Mouse (Mus musculus) monocyte, adult 2 months (primary cell): Measurements from ENCODE around the gene Furin.
"Not testable (repeated sequence)": the region's sequence is repeated elsewhere in the genome, so short reads cannot be mapped to it uniquely, and the experiment has no call there.

ENCODE experiments used
- DNase-seq, 2 experiments: peaks; one replicate each; pipeline ENCODE4 v3.0.0; 2022; ENCODE audit warnings: low spot score in 2 of 2, low read depth in 1 of 2

Gene Furin

DNA sequence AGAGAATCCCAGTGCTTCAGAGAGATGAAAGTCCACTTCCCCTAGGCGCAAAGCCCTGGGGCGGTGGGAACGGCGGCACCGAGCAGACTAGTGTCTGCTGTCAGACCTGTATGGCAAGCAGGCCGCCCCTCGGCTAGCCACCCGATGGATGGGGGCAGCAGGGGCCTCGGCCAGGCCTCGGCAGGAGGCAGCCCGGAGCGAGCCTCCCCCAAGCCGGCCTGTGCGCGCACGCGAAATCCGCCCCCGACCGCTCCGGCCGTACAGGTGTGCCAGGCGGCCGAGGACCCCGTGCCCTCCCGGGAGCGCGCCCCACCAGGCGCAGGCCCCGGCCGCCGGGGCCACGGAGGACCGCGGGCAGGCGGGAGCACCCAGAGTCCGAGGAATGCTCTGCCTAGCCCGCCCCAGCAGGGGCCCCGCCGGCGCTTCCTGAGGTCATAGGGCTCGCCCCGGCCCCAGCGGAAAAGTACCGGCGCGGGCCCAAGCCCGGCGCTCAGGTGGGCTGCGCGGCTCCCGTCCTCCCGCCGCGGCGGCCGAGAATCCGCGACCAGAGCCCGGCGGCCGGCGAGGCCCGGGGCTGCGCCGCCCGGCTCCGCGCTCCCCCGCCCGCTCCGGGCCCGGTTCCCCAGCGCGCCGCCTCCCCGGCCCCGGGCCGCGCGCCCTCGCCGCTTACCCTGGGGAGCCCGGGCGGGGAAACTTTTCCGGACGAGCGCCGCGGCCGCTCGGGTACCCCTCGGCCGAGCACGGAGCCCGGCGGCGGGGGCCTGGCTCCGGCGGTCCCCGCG is 3.2 kb downstream of the Furin start:
- DNase-seq = peak in 1 of 2 experiments; percentile 43

DNA sequence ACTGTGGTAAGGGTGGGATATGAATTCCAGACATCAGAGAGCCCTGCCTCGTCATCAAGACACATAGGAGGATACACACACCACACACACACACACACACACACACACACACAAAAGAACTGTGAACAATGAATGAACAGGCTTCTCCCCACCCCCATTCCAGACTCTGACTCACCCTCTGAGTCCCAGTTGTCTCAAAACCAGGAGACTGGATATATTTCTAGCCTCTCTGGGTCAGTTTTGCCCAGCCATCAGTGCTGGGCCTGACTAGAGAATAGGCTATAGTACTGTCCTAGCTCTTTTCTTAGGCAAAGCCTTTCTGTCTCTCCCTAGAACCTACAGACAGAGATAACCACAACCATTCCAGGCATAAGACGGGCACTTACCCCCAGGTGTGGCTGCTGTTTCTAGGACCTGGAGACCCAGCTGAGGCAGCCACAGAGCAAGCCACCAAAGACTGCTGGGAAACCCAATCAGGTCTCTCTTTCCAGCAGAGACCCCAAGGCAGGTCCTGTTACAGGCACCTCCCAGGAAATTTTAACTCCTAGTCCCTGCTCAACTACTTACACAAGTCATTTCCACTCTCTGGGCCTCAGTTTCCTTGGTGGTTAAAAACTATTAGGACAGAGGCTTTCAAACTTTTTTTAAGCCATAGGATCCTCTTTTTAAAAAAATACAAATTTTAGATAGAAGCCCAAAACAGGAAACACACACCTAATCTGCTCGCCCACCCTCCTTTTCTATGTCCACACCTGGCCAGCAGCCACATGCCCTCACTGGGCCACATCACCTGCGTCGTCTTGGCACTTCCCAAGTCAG is 4.0 kb downstream of the Furin start:
- DNase-seq = no peak

DNA sequence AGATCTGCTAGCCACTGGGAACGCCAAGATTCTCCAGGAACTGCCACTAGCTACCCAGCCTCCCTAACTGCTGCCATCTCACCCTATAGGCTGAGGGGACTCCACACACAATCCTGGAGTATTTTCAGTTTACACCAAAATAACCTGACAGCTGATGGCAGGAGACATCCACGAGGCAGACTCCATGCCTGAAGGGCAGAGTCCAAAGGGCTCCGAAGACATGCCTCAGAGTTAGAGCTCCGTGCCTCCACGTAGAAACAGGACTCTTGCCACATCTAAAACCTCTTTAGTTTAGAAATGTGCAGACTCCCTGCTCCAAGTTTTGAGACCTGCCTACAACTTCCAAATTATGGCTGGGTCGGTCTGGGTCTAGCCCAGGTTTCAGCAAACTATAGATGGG is 4.7 kb downstream of the Furin start:
- no peak for DNase-seq

DNA sequence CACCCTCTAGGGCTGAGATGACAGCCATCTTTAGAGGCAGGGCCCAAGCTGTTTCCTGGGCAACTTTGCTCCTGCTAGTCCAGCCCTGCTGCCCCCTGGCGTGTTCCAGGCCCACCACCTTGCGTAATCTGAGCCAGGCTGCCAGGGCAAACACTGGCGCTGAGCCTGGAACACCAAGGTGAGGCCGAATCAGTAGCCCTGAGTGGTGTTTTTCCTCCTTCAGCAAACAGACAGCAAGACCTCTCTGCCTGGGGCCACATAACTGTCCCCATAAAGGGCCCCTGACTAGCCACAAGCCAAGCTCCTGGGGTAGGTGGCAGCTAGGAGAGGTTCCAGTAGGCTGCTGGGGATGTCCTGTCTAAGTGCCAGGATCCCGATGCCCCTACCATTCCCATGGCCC is 5.1 kb downstream of the Furin start:
- no peak for DNase-seq

DNA sequence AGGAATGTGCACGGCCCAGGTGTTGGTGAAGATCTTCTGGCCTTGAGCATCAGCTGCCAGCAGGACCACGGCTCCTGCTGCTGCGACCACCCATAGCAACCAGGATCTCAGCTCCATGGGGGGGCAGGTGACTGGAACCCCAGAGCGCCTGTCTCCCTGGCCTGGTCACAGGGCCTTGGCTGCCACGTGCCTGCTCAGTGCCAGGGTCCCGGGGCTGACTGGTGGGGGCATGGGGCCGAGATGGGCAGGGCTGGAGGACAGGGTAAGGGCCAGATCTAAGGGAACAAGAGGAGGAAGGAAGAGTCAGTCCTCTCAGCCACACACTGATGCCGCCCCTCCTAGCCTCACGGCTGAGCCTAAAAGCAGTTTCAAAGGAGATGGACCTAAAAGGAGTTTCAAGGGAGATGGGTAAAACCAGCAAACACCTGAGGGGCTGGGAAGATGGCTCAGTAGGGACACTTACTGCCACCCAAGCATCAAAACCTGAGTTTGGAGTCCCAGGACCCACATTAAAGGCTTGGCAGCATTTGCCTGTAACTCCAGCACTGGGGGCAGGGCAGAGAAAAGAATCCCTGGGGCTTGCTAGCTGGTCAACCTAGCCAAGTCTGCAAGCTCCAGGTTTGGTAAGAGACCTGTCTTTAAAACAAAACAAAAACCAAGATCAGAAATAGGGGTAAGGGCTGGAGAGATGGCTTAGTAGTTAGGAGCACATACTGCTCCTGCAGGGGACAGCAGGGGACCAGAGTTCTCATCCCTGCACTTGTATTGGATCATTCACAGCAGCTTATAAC is 6.4 kb downstream of the Furin start:
- DNase-seq = no peak

DNA sequence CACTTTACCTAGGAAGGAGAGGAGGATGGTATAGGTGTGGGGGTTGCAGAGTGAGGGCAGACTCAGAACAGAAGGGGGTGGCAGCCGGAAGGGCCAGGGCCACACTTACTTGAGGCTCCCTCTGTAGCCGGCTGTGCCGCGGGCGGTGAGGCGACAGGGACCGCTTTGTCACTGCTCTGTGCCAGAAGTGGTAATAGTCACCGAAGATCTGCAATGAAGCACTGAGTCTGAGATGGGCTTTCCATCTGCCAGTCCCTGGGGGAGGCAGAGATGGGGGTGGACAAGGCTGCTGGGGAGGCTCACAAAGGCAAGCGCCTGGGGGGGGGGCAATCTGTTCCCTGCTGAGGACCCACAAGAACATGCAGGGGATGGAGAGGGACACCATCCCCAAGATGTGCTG is 7.2 kb downstream of the Furin start:
- DNase-seq = no peak

DNA sequence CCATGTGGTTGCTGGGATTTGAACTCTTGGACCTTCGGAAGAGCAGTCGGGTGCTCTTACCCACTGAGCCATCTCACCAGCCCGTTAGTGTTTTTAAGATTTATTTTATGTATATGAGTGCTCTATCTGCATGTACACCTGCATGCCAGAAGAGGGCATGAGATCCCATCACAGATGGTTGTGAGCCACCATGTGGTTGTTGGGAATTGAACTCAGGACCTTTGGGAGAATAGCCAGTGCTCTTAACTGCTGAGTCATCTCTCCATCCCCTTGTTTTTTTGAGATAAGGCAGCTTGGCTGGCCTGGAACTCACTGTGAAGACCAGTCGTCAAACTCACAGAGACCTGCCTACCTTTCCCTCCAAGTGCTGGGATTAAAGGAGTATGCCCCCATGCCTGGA is 8.8 kb downstream of the Furin start:
- DNase-seq = not testable (repeated sequence)

DNA sequence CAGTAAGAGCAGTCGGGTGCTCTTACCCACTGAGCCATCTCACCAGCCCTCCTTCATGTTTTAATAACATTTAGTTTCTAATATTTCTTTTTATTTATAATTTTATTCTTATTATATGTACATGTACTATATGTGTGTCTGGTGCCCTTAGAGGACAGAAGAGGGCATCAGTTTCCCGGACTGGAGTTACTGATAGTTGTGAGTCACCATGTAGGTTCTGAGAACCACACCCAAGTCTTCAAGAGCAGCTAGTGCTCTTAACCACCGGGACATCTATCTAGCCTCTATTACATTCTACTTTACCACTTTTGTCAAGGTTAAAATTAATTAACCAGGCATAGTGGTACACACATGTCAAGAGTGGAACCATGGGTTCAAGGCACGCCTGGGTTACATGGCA is 10.6 kb downstream of the Furin start:
- DNase-seq = no peak

DNA sequence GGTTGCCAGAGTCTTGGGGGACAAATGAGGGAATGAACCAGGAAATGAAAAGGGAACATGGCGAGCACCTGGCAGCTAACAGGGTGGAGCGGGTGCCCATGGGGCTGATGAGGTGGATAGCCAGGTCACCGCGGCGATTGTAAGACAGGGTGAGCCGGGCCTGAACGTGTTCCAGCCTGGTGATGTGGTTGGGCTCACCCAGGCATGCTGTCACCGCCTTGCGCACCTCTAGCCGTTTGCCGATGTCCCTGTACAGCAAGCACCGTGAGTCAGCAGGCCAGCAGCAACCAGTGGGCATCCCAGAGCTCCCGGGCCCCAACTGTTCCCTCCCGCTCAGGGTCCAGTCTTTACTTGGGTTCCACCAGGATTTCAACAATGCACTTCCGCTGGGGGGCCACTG is 13.1 kb downstream of the Furin start:
- DNase-seq = no peak

DNA sequence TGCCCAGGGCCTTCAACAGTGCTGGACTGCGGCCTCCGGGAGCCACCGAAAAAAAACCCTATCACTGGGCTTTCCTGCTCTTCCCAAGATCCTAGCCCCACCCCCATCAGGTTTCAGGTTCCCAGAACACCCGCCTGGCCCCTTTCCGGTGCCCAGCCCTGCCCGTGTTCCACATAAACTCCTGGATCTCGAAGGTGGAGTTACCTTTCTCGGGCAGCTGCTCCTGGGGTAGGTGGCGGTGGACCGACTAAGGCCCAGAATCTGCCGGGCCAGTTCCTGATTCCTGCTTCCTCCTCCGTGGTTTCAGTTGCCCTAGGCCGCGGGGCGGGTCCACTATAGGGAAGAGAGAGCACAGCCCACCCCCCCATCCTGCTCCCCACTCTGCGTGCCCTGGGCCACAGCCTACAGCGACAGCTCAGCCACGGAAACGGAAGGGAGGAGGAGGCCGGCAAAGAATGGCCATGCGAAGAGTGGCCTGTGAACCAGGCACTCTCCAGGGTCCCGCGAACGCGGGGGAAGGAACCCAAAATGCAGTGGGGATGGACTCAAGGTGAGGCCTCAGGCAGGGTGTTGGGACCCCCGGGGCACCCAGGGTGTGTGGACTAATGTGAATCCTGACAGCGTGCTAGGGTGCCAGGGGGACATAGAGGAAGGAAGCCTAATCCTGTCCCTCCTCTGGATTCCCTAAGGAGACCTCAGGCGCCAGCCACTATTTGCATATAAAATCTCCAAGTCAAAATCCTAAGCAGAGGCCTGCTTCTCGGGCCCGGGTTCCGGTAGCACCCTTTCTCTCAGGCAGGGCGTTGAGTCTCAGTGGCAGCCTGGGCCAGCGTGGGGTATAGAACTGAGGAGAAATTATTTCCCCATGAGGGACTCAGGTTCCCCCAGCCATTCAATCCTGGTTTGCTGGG is 17.3 kb downstream of the Furin start, which contains the start of gene Fes:
Gene Fes, minus strand, starts transcription at position 314 of the 911 bp plus-strand sequence.
- peak; percentile 82 to 88 for DNase-seq

DNA sequence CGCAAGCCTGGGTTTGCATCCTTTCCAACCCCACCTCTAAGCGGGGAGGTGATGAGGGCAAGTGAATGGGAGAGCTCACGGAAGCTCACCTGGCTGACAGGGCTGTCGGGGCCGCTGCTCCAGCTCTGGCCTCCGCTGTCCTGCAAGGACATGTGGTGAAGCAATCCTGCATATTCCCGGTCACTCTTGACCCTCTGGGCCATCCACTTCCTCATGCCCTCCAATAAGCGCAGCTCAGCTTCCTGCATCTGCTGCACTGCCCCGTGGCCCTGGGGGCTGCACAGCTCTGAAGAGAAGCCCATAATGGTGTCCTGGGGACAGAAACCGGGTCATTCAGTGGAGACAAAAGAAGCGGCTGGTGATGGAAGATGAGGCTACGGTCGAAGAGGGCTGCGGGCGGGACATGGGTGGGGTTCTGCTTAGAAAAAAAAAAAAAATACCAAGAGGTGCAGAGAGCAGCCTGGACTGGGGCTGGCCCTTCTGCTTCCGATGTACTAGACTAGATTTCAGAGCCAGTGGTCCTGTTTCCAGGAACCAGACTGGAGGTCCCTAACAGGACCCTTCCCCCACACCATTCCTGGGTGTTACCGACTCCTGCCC is 18.1 kb downstream of the Furin start:
- no peak for DNase-seq

DNA sequence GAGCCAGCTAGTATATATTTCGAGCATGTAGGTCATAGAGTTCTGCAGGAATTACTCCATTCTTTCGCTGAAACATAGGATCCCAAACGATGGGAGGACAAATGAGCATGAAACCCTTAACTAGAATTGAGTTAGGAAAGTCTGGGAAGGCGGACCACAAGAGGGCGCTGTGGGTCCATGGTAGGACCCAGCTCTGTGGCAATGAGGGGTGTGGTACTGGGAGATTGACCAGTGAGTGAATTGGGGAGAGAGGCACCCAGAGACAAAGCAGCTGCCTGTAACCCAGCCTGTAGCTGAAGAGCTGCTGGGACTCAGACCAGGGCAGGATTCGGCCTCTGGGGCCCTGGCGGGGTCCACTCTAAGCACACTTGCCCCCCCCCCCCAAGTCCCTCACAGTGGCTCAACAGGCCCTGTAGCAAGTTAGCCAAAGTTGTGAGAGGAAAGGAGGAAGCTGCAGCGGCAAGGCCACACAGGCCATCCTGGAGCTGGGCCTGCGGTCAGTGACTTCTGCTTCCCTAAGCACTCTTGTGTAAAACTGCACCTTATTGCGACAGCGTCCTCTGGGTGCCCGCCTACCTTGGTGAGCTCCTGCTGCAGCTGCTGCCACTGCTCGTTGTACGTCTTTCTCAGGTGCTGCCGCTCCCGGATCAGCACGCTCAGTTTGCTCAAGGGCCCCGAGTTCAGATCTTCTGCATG is 18.9 kb downstream of the Furin start:
- DNase-seq = peak; percentile 91 to 94

DNA sequence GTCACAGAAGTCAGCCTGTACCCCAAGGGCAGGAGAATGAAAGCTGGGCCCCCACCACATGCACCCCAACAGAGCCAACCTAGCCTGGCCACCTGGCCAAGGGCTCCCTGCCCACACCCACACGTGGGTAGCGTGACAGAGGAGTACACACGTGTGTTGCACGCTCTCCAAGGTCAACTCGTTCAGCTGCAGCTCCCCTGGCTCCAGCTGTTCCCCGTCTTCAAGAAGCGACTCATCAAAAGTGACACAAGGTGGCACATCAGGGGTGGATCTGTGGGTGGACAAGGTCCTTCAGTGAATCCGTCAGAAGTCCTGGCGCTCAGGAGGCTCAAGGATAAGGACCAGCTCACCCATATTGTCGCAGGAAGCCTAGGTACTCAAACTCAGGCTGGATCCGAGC is 22.3 kb downstream of the Furin start:
- no peak for DNase-seq

DNA sequence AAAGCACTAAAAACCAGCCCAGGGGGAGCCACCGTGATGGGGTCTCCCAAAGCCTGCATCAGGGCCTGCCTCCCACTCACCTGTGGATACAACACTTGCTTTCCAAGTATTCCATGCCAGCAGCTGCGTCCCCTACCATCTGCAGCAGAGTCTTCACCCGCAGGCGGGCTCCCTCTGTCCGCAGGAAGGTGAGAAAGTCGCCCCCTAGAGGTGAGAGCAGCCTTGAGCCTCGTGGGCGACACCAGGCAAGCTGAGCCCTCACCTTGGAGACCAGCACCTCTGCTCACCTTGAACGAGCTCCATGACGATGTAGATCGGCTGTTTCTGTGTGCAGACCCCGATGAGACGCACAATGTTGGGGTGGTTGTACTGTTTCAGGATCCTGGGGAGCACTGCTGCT is 25.7 kb downstream of the Furin start:
- DNase-seq = no peak

DNA sequence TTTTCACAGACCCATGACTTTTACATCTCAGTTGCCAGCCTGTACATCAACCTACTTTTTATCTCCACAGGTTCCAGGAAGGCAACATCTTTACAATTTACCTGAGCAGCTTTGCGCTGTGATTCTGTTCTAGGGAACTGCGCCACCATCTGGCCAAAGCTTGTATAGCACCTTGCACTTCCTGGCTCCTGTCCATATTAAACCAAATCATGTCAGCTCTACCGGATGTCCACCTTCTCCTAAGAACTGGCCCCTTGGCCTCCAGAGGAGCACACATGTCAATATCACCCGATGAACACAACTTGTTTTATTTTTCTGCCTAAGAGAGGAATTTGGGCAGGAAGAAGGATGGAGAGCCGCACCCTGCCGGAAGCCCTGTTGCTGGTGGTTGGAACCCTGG is 27.8 kb downstream of the Furin start:
- DNase-seq = peak in 1 of 2 experiments; percentile 56

DNA sequence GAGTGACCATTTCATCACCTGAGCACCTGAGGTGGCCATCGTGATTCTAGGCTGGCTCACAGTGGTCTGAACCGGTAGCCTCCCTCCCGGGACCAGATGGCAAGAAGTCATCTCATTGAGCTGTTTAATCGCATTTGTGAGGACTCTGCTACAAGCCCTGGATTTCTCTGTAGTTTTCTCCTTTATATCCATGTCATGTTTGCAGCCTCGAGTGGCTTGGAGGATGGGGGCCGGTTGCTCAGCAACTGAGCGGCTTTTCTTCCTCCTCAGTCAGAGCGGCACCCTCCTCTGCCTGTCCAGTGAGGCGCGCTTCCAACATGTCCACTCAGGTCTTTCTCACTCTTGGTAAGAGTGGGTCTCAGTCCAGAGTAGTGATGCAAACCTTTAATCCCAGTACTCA is 29.0 kb downstream of the Furin start:
- no peak for DNase-seq

DNA sequence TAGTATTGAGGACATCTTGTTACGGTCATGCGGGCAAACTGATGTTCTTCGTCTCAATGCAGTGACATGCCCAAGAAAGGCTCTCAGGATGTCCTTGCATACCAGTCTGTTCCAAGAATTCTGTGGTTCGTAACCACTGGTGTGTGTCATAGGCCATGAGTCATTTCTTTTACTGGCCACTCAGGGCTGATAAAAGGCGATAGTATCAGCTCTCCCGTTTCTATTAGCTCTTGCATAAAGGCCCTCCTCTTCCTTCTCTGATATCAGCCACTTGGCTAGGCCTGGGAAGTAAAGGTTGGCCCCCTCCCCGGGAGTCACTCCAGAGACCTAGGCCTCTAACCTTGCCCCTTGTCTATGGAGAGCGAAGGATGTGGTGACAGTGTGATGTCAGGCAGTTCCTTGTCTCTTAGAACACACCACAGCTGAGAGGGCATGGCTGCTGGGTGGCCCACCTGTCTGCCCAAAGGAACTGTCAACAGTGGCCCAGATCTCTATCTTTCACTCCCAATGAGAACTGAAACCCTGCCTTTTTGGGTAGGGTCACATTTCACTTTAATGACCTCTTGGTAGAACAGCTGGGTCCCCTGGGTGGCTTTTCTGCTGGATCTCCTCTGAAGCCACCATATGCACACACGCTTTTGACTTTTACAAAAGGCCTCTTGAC is 29.7 kb downstream of the Furin start:
- no peak for DNase-seq

DNA sequence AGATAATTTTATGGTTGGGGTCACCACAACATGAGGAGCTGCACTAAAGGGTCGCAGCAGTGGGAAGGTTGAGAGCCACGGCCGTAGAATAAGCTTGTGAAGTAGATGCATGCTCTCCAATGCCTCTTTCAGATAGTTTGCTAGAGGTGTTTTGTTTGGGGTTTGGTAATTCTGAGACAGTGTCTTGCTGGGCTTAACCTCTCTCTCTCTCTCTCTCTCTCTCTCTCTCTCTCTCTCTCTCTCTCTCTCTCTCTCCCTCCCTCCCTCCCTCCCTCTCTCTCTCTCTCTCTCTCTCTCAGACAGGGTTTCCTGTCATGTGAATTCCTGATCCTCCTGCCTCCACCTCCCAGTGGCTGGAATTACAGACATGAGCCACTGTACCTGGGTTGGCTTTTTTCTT is 30.5 kb downstream of the Furin start:
- no peak for DNase-seq

DNA sequence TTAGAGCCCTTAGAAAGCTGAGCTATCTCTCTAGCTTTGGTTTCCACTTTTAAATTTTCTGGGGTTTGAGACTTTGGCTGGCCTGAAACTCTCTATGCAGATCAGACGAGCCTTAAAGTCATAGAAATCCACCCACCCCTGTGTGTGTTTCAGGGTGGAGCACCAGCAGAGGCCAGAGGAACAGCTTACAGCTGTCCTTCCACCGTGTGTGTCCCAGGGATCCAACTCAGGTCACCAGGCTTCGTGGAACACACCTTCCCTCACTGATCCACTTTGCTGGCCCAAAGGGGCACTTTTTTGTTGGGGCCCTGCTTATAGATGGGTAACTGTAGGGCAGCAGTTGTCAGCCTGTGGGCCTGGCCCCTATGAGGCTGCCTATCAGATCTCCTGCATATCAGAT is 31.0 kb downstream of the Furin start:
- no peak for DNase-seq
